Mouse (Mus musculus) liver, embryonic 16.5 days (tissue): ENCODE results near the gene Slc25a22. TPM values are rescaled to one million over a fixed set of nuclear protein-coding genes. Genes with fewer than 3 reads are reported as not detected.

ENCODE experiments used
- ATAC-seq: fragments of 200-750 bp; cut with Nextera tagmentation; 2 replicates; pipeline ENCODE4 v1.8.0; 2017; ENCODE audit warnings: low read depth, mild to moderate bottlenecking, moderate number of reproducible peaks, moderate library complexity
- H3K27ac ChIP-seq: fragments of 300-500 bp; sonication (generic); 2 replicates; pipeline ENCODE4 v1.5.1; 2014; ENCODE audit warnings: mild to moderate bottlenecking, low read length
- H3K27me3 ChIP-seq: fragments of 300-500 bp; sonication (generic); 2 replicates; pipeline ENCODE4 v1.6.1; 2014; ENCODE audit warnings: low read depth, low read length, mixed read lengths; ENCODE audit not compliant: control insufficient read depth, insufficient read depth
- H3K36me3 ChIP-seq: fragments of 300-500 bp; sonication (generic); 2 replicates; pipeline ENCODE4 v1.6.1; 2014; ENCODE audit warnings: mild to moderate bottlenecking; ENCODE audit not compliant: control insufficient read depth, insufficient read depth
- H3K4me1 ChIP-seq: fragments of 300-500 bp; sonication (generic); 2 replicates; pipeline ENCODE4 v1.6.1; 2014; ENCODE audit warnings: low read depth, low read length, mixed read lengths; ENCODE audit not compliant: control insufficient read depth
- H3K4me2 ChIP-seq: fragments of 300-500 bp; sonication (generic); 2 replicates; pipeline ENCODE4 v1.6.1; 2014; ENCODE audit warnings: low read depth, low read length, mixed read lengths
- H3K4me3 ChIP-seq: fragments of 300-500 bp; sonication (generic); 2 replicates; pipeline ENCODE4 v1.5.1; 2014; ENCODE audit warnings: low read depth, mild to moderate bottlenecking, low read length
- H3K9ac ChIP-seq: fragments of 300-500 bp; sonication (generic); 2 replicates; pipeline ENCODE4 v1.6.1; 2014; ENCODE audit warnings: low read depth, low read length
- H3K9me3 ChIP-seq: fragments of 300-500 bp; sonication (generic); replicated peaks from 2 replicates; pipeline ENCODE4 v1.6.1; 2016; ENCODE audit warnings: low read length; ENCODE audit not compliant: control insufficient read depth
- WGBS: fragments of 180-500 bp; shearing (Covaris S2); extraction: QIAGEN DNeasy Blood & Tissue Kit; methylation state at CpG from one replicate; pipeline ENCODE4 v1.1.7; 2014; ENCODE audit not compliant: insufficient replicate concordance; 5-methylcytosine and 5-hydroxymethylcytosine counted together
- polyA plus RNA-seq: library from polyadenylated mRNA; unstranded; fragments of >200 nt; fragmentation: Nextera tagmentation; extraction: Ambion mirVana; gene quantifications from 2 replicates; pipeline ENCODE4 v1.2.1, GENCODE M21; 2015

Gene Slc25a22
- polyA plus RNA-seq, 1 experiment from 2014 or later: 20.7 TPM

- peaks cover 46% of the 10 kb centered on the region for H3K4me1 ChIP-seq
- H3K9ac ChIP-seq: peak within 1 kb of the TSS; percentile 87
- peak; percentile 74 for ATAC-seq
- peak within 1 kb of the TSS; percentile 92 for H3K27ac ChIP-seq
- H3K9me3 ChIP-seq: no peaks in the 10 kb centered on the region
- H3K4me2 ChIP-seq: peak within 1 kb of the TSS; percentile 99
- H3K4me3 ChIP-seq: peak within 1 kb of the TSS; percentile 84
- peaks cover 8% of the 10 kb centered on the region for H3K36me3 ChIP-seq
- no peaks in the 10 kb centered on the region for H3K27me3 ChIP-seq
- WGBS: under 1% methylated on average over 86 of the region's 87 CpGs
These were observed 37.5 kb upstream of the Slc25a22 start, which contains the start of the genes Polr2l and Tspan4 for GRCm38 (mm10) chr7:141475011-141475804. Gene Polr2l, minus strand, starts transcription at chr7:141475132. Gene Tspan4, plus strand, starts transcription at chr7:141475240.

GRCm38 (mm10) chr7:141474160-141474559, 36.5 kb upstream of the Slc25a22 start:
- H3K27ac ChIP-seq: no peak overlapping the region
- WGBS: 6% methylated on average over 5 of the region's 5 CpGs

GRCm38 (mm10) chr7:141472763-141473162, 35.1 kb upstream of the Slc25a22 start:
- H3K9ac ChIP-seq: no peak overlapping the region
- H3K36me3 ChIP-seq: peaks cover 12% of the 10 kb centered on the region
- H3K4me1 ChIP-seq: peaks cover 56% of the 10 kb centered on the region
- H3K4me2 ChIP-seq: no peak overlapping the region
- no peaks in the 10 kb centered on the region for H3K27me3 ChIP-seq
- no peak overlapping the region for H3K4me3 ChIP-seq
- H3K9me3 ChIP-seq: no peaks in the 10 kb centered on the region
- 76% methylated on average over 6 of the region's 6 CpGs for WGBS
- H3K27ac ChIP-seq: no peak overlapping the region
- ATAC-seq: no peak

More at GRCm38 (mm10) chr7:141474160-141474559, 36.5 kb upstream of the Slc25a22 start:
- Histone ChIP-seq H3K4me2 (peak overlapping the region; percentile 99), H3K27me3 (no peaks in the 10 kb centered on the region), H3K4me1 (peaks cover 50% of the 10 kb centered on the region), H3K4me3 (peak overlapping the region; percentile 84), H3K9me3 (no peaks in the 10 kb centered on the region), H3K36me3 (peaks cover 12% of the 10 kb centered on the region), H3K9ac (peak overlapping the region; percentile 87)
- ATAC-seq: no peak

- Histone ChIP-seq H3K4me2 (no peak overlapping the region), H3K9ac (no peak overlapping the region), H3K9me3 (no peaks in the 10 kb centered on the region), H3K27ac (no peak overlapping the region), H3K27me3 (no peaks in the 10 kb centered on the region), H3K4me3 (no peak overlapping the region), H3K4me1 (peaks cover 52% of the 10 kb centered on the region), H3K36me3 (peaks cover 12% of the 10 kb centered on the region)
- WGBS: 69% methylated on average over 6 of the region's 6 CpGs
- no peak for ATAC-seq
These were observed 34.5 kb upstream of the Slc25a22 start for GRCm38 (mm10) chr7:141472226-141472625.

GRCm38 (mm10) chr7:141471236-141471635, 33.5 kb upstream of the Slc25a22 start:
- Histone ChIP-seq H3K27me3 (peaks cover 6% of the 10 kb centered on the region), H3K36me3 (peaks cover 12% of the 10 kb centered on the region), H3K4me3 (no peak overlapping the region), H3K4me1 (peaks cover 50% of the 10 kb centered on the region), H3K27ac (no peak overlapping the region), H3K4me2 (no peak overlapping the region), H3K9me3 (no peaks in the 10 kb centered on the region), H3K9ac (no peak overlapping the region)
- 85% methylated on average over 1 of the region's 1 CpGs for WGBS
- no peak for ATAC-seq

GRCm38 (mm10) chr7:141470637-141470944, 32.9 kb upstream of the Slc25a22 start:
- Histone ChIP-seq H3K36me3 (peaks cover 12% of the 10 kb centered on the region), H3K27ac (no peak overlapping the region), H3K9me3 (no peaks in the 10 kb centered on the region), H3K4me3 (no peak overlapping the region), H3K27me3 (peaks cover 12% of the 10 kb centered on the region), H3K9ac (no peak overlapping the region), H3K4me2 (no peak overlapping the region), H3K4me1 (peaks cover 43% of the 10 kb centered on the region)
- 87% methylated on average over 10 of the region's 10 CpGs for WGBS
- ATAC-seq: no peak

- no peak for ATAC-seq
- Histone ChIP-seq H3K9me3 (no peaks in the 10 kb centered on the region), H3K27ac (no peak overlapping the region), H3K36me3 (peaks cover 12% of the 10 kb centered on the region), H3K4me3 (no peak overlapping the region), H3K27me3 (peaks cover 17% of the 10 kb centered on the region), H3K4me1 (peaks cover 43% of the 10 kb centered on the region), H3K4me2 (no peak overlapping the region), H3K9ac (no peak overlapping the region)
- 88% methylated on average over 18 of the region's 18 CpGs for WGBS
These were observed 32.4 kb upstream of the Slc25a22 start for GRCm38 (mm10) chr7:141469901-141470636.

- peaks cover 24% of the 10 kb centered on the region for H3K27me3 ChIP-seq
- H3K4me1 ChIP-seq: peaks cover 47% of the 10 kb centered on the region
- H3K9ac ChIP-seq: no peak overlapping the region
- no peak for ATAC-seq
- H3K4me3 ChIP-seq: no peak overlapping the region
- peaks cover 12% of the 10 kb centered on the region for H3K36me3 ChIP-seq
- H3K27ac ChIP-seq: no peak overlapping the region
- no peaks in the 10 kb centered on the region for H3K9me3 ChIP-seq
- 82% methylated on average over 6 of the region's 6 CpGs for WGBS
- no peak overlapping the region for H3K4me2 ChIP-seq
These were observed 31.7 kb upstream of the Slc25a22 start for GRCm38 (mm10) chr7:141469352-141469751.
